Mouse (Mus musculus): ENCODE measurements around the gene Srsf3. TPM values are rescaled to one million over a fixed set of nuclear protein-coding genes. Genes with fewer than 3 reads are reported as not detected.

Gene Srsf3
- total and polyA plus RNA-seq, 2 experiments from 2014 or later: 151 to 238 TPM

GRCm38 (mm10) chr17:29056699-29057151, 24.3 kb downstream of the Srsf3 start:
- TF ChIP-seq EP300 (IDR thresholded peaks at IDR 0.05; ENCODE audit: low read depth): no peak
- no peak for TF ChIP-seq CTCF (IDR thresholded peaks at IDR 0.05; ENCODE audit: low read depth)
- Histone ChIP-seq H3K36me3 (replicated peaks; ENCODE audit: control insufficient read depth, insufficient read depth, low read length) (no peaks in the 10 kb centered on the region), H3K9me3 (replicated peaks; ENCODE audit: control insufficient read depth, low read length) (no peaks in the 10 kb centered on the region), H3K9ac (replicated peaks; ENCODE audit: low read depth, low read length) (no peak overlapping the region), H3K4me3 (ENCODE audit: low read depth, low read length) (no peak overlapping the region), H3K27me3 (ENCODE audit: control insufficient read depth, insufficient read depth, low read length) (no peaks in the 10 kb centered on the region), H3K4me2 (ENCODE audit: low read depth, low read length) (peak overlapping the region; percentile 40), H3K27ac (ENCODE audit: low read depth) (no peak overlapping the region), H3K4me1 (ENCODE audit: control insufficient read depth, insufficient read depth) (peaks cover 9% of the 10 kb centered on the region)
- ATAC-seq (ENCODE audit: insufficient read depth, low read depth): no peak
- peak; percentile 5 for DNase-seq (ENCODE audit: low spot score)
- WGBS: 29% methylated on average over 8 of the region's 8 CpGs

DNA sequence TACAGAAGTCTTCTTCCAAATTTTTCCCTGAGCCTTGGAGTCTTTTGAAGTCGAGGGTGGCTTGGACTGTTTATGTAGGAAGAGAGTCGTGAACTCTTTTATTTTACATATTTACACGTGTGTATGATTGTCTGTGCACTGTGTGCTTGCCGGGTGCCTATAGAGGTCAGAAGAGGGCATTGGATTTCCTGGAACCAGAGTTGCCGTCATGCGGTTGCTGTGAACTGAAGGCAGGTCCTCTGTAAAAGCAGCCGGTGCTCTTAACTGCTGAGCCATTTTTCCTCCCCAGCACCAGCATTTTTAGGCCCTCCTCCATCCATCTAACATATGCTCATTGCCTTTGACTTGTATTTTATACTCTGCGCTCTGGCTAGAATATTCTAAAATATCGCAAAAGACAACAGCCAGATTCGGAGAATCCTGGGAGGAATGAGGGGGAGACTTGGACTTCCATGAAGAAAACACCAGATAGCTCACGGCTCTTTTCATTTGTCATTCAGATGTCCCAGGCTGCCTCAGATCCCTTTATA, 25.0 kb downstream of the Srsf3 start:
- no peaks in the 10 kb centered on the region for H3K36me3 ChIP-seq (replicated peaks; ENCODE audit: control insufficient read depth, insufficient read depth, low read length)
- H3K27ac ChIP-seq (ENCODE audit: low read depth): no peak overlapping the region
- no peak for ATAC-seq (ENCODE audit: insufficient read depth, low read depth)
- no peak overlapping the region for H3K4me3 ChIP-seq (ENCODE audit: low read depth, low read length)
- TF ChIP-seq EP300 (IDR thresholded peaks at IDR 0.05; ENCODE audit: low read depth) (no peak), CTCF (IDR thresholded peaks at IDR 0.05; ENCODE audit: low read depth) (no peak)
- 86% methylated on average over 11 of the region's 11 CpGs for WGBS
- H3K9me3 ChIP-seq (replicated peaks; ENCODE audit: control insufficient read depth, low read length): no peaks in the 10 kb centered on the region
- no peak overlapping the region for H3K4me2 ChIP-seq (ENCODE audit: low read depth, low read length)
- H3K9ac ChIP-seq (replicated peaks; ENCODE audit: low read depth, low read length): no peak overlapping the region
- peaks cover 11% of the 10 kb centered on the region for H3K4me1 ChIP-seq (ENCODE audit: control insufficient read depth, insufficient read depth)
- no peaks in the 10 kb centered on the region for H3K27me3 ChIP-seq (ENCODE audit: control insufficient read depth, insufficient read depth, low read length)
- DNase-seq (ENCODE audit: low spot score): no peak

GRCm38 (mm10) chr17:29057961-29058360, 25.5 kb downstream of the Srsf3 start:
- Histone ChIP-seq H3K9me3 (replicated peaks; ENCODE audit: control insufficient read depth, low read length) (no peaks in the 10 kb centered on the region), H3K4me3 (ENCODE audit: low read depth, low read length) (no peak overlapping the region), H3K9ac (replicated peaks; ENCODE audit: low read depth, low read length) (no peak overlapping the region), H3K4me2 (ENCODE audit: low read depth, low read length) (no peak overlapping the region), H3K4me1 (ENCODE audit: control insufficient read depth, insufficient read depth) (peaks cover 17% of the 10 kb centered on the region), H3K27me3 (ENCODE audit: control insufficient read depth, insufficient read depth, low read length) (no peaks in the 10 kb centered on the region), H3K36me3 (replicated peaks; ENCODE audit: control insufficient read depth, insufficient read depth, low read length) (no peaks in the 10 kb centered on the region), H3K27ac (ENCODE audit: low read depth) (no peak overlapping the region)
- ATAC-seq (ENCODE audit: insufficient read depth, low read depth) (no peak), DNase-seq (ENCODE audit: low spot score) (peak; percentile 5)
- WGBS: 60% methylated on average over 10 of the region's 10 CpGs
- TF ChIP-seq CTCF (IDR thresholded peaks at IDR 0.05; ENCODE audit: low read depth): no peak
- TF ChIP-seq EP300 (IDR thresholded peaks at IDR 0.05; ENCODE audit: low read depth): no peak

DNA sequence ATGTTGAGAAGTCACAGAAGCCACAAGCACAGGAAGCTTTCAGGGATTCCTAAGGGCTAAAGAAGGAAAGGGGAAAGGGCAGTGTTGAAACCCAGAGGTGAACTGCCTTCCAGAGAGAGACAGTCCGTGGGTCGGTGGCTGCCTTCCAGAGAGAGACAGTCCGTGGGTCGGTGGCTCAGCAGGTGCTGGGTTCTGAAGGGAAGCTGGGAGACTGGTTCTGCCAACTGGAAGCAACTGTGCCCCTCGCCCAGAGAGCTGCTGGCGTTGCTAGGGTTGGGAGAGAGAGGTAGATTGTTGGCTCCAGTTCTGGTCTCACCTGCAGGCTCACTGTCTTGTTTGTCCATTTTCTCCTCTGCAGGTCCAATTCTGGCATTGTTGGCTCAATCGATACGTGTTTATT, 26.1 kb downstream of the Srsf3 start:
- H3K27me3 ChIP-seq (ENCODE audit: control insufficient read depth, insufficient read depth, low read length): no peaks in the 10 kb centered on the region
- no peak overlapping the region for H3K27ac ChIP-seq (ENCODE audit: low read depth)

GRCm38 (mm10) chr17:29059581-29059980, 27.2 kb downstream of the Srsf3 start:
- no peaks in the 10 kb centered on the region for H3K27me3 ChIP-seq (ENCODE audit: control insufficient read depth, insufficient read depth, low read length)
- WGBS: 74% methylated on average over 3 of the region's 3 CpGs
- H3K27ac ChIP-seq (ENCODE audit: low read depth): no peak overlapping the region
- ATAC-seq (ENCODE audit: insufficient read depth, low read depth) (no peak), DNase-seq (ENCODE audit: low spot score) (no peak)
- no peaks in the 10 kb centered on the region for H3K36me3 ChIP-seq (replicated peaks; ENCODE audit: control insufficient read depth, insufficient read depth, low read length)
- peaks cover 18% of the 10 kb centered on the region for H3K4me1 ChIP-seq (ENCODE audit: control insufficient read depth, insufficient read depth)
- TF ChIP-seq CTCF (IDR thresholded peaks at IDR 0.05; ENCODE audit: low read depth): no peak
- TF ChIP-seq EP300 (IDR thresholded peaks at IDR 0.05; ENCODE audit: low read depth): no peak
- H3K4me2 ChIP-seq (ENCODE audit: low read depth, low read length): no peak overlapping the region
- no peak overlapping the region for H3K9ac ChIP-seq (replicated peaks; ENCODE audit: low read depth, low read length)
- no peak overlapping the region for H3K4me3 ChIP-seq (ENCODE audit: low read depth, low read length)
- H3K9me3 ChIP-seq (replicated peaks; ENCODE audit: control insufficient read depth, low read length): no peaks in the 10 kb centered on the region

More for the DNA sequence above, 26.1 kb downstream of the Srsf3 start:
- WGBS: 68% methylated on average over 8 of the region's 8 CpGs
- no peaks in the 10 kb centered on the region for H3K9me3 ChIP-seq (replicated peaks; ENCODE audit: control insufficient read depth, low read length)
- no peak overlapping the region for H3K9ac ChIP-seq (replicated peaks; ENCODE audit: low read depth, low read length)
- ATAC-seq (ENCODE audit: insufficient read depth, low read depth) (no peak), DNase-seq (ENCODE audit: low spot score) (peak; percentile 4)
- no peak overlapping the region for H3K4me3 ChIP-seq (ENCODE audit: low read depth, low read length)
- no peaks in the 10 kb centered on the region for H3K36me3 ChIP-seq (replicated peaks; ENCODE audit: control insufficient read depth, insufficient read depth, low read length)
- peaks cover 21% of the 10 kb centered on the region for H3K4me1 ChIP-seq (ENCODE audit: control insufficient read depth, insufficient read depth)
- no peak for TF ChIP-seq CTCF (IDR thresholded peaks at IDR 0.05; ENCODE audit: low read depth)
- no peak for TF ChIP-seq EP300 (IDR thresholded peaks at IDR 0.05; ENCODE audit: low read depth)
- no peak overlapping the region for H3K4me2 ChIP-seq (ENCODE audit: low read depth, low read length)

DNA sequence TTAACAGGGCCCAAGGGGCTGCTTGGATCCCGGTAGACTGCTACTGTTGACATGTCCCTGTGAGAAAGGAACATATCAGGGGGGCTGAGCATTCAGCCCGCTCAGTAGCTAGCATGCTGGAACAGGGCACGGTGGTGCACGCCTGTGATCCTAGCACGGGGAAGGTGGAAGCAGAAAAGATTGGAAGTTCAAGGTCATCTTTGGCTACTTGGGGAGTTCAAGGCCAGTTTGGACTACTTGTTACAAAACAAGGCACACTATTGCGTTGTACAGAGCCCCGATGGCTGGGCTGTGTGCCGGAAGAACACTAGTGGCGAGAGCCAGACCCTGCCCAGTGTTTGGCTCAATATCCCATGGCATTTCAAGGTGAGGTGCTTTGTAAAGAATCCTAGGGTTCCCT, 28.5 kb downstream of the Srsf3 start:
- Histone ChIP-seq H3K4me2 (ENCODE audit: low read depth, low read length) (no peak overlapping the region), H3K9me3 (replicated peaks; ENCODE audit: control insufficient read depth, low read length) (no peaks in the 10 kb centered on the region), H3K27ac (ENCODE audit: low read depth) (no peak overlapping the region), H3K27me3 (ENCODE audit: control insufficient read depth, insufficient read depth, low read length) (no peaks in the 10 kb centered on the region), H3K4me1 (ENCODE audit: control insufficient read depth, insufficient read depth) (peaks cover 18% of the 10 kb centered on the region), H3K9ac (replicated peaks; ENCODE audit: low read depth, low read length) (no peak overlapping the region), H3K36me3 (replicated peaks; ENCODE audit: control insufficient read depth, insufficient read depth, low read length) (no peaks in the 10 kb centered on the region), H3K4me3 (ENCODE audit: low read depth, low read length) (no peak overlapping the region)
- WGBS: 86% methylated on average over 9 of the region's 9 CpGs
- TF ChIP-seq EP300 (IDR thresholded peaks at IDR 0.05; ENCODE audit: low read depth): no peak
- TF ChIP-seq CTCF (IDR thresholded peaks at IDR 0.05; ENCODE audit: low read depth): no peak
- peak; percentile 3 for DNase-seq (ENCODE audit: low spot score)
- ATAC-seq (ENCODE audit: insufficient read depth, low read depth): no peak
